Mouse (Mus musculus) right cerebral cortex, postnatal 14 days (tissue): ENCODE results near the gene Epn3.

Experiments
- DNase-seq: peaks from one replicate; pipeline ENCODE4 v3.0.0; 2022

Gene Epn3

DNA sequence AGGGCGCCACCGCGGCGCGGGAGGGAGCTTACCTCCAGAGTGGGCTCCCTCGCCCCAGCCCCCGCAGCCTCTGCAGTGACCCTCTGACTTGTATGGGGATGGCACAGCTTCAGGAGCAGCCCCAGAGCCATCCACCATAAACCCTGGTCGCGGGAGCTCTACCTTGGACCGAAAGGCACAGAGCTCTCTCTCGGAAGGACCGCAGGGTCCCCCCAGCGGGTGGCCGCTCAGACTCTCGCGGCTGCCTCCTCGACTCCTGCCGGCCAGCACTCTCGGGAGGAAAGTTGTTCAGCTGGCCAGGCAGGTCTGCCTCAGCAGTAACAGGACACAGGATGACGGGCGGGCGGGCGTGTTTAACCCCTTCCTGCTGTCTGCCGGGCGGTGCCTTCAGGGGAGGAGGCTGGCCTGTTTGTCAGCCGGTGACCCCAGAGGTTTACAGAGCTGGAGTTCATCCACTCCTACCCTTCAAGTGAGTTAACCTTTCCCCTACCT is at the start of gene Epn3:
Epn3 (minus strand) TSS at position 314 of the 492 bp plus-strand sequence.
- DNase-seq, result no peak

DNA sequence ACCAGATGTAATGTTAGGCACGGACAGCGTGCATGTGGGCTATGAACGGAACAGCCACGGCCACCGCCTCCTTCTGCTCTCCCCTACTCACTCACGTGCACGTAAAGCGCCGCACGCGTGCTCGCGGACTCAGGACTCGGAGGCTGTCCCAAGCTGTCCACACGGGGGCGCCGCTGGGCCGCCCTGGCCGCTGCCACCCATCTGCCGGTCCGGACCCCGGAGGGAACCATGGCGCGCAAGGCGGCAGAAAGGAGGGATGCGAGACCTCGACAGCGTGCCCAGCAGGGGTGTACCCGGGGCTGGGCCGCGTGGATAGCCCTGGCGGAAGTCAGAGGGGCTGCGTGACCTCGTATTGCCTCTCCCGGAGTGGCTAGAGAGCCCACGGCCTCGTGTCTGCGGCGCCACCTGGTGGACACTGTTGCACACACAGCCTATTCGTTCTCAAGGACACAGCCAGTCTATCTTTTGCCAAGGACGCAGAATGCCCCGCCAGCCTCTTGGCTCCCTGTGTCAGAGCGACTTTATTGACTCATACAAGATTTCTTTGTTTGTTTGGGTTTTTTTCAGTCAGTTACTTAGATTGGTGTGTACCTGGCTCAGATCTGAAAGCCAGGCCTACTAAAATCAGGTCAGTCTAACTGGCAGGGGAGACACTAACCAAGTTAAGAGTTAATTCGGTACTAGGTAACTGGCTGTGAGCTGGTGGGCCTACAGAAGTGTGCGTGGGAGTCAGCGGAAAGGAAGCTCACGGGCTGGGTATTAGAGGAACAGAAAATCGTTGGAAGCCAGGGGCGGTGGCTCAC is 49.3 kb upstream of the Epn3 start, which contains the start of gene Rsad1:
Rsad1 (minus strand) TSS at position 368 of the 803 bp plus-strand sequence.
- peak; percentile 96 for DNase-seq

DNA sequence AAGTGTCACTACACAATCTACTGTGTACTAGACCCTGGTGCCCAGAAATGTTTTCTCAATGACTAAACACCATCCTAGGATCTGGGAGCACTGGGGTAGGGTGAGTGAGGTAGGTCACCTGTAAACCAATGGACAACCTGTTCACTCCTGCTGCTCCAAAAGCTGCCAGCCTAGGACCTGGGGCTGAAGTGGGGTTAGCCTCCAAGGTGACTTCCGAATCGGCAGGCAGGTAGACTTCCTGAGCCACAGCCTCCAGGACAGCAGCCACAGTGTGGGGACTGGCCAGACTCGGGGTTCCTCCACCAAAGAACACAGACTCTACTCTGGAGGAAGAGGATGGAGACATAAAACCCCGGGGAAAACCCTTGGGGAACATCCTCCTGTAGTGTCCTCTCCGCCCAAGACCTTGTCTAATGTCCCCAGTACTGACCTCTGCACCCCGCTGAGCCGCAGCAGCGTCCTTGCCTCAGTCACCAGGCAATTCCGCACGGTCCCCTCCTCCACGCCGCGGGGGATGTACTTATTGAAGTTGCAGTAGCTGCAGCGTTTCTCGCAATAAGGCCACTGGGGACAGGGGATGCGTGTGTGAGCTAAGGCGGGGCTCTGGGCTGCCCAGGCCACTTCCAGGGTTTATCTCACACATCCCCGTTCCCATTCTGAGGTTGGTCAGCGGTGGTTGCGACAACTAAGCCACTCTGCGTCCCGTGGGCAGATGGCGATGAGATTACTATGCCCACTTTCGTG is 48.4 kb upstream of the Epn3 start:
- peak; percentile 56 for DNase-seq

DNA sequence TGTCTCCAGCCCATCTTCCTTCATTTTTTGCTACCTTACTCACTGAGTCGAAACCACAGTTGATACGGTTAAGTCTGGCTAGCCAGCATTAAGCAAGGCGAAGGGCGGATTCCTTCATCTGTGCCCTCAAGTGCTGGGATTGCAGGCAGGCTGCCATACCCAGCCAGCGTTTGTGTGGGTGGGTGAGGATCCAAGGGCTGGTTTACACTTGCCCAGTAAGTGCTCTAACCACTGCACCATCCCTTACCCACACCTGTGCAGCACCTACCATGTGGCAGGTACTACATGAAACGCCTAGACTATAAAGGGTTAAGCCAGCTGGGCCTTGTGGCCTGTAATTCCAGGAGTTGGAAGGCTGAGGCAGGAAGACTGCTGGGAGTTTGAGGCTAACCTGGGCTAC is 47.5 kb upstream of the Epn3 start:
- DNase-seq, result no peak

DNA sequence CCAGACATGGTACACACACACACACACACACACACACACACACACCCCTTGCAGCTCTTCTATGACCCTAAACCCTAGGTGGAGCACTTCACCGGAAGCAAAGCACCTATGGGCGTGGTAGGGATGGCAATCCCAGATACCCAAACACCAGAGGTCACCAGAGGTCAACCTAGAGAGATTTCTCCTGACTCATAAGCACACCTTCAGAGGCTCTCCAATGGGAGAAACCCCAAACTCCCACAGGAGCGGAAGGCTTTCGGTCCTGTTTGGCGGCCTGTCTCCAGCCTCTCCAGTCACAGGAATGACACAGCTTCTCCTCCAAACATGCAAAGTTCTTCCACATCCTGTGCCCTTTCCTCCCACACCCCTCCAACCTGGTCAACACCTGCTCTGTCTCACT is 46.6 kb upstream of the Epn3 start:
- DNase-seq, result no peak

DNA sequence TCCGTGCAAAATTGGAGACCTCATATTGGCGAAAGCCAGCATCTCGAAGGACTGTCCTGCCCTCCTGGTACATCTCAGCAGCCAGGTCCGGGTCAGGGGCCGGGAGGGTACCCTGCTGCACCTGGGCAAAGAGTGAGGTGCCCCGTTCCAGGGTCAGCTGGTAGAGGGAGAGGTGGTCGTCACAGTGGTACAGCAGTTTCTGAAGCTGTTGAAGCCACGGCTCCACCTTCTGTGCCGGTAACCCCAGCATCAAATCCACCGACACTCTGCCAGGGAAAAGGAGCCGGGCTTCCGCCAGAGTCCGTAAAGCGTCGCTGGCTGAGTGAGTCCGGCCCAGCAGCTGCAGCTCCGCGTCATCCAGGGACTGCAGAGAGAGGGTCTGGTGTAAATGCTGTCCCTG is 44.6 kb upstream of the Epn3 start:
- no peak for DNase-seq

DNA sequence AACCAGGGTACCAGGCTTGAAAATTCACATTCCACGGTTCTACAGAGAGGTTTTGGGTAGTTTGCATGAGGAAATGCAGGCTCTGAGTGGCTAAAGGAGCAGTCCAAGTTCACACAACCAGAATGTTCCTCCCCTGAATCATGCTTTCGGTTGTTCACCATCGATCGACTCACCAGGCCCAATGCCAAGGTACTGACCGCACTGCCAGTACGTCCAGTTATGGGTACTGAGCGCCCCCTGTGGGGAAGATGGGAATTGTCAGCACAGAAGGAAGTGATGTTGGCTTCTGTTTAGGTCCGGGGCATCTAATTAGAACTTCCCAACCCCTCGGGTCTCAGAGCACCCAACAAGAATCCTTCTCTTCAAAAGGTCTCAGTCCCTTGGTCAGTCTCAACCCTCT is 44.2 kb upstream of the Epn3 start:
- peak; percentile 98 for DNase-seq

DNA sequence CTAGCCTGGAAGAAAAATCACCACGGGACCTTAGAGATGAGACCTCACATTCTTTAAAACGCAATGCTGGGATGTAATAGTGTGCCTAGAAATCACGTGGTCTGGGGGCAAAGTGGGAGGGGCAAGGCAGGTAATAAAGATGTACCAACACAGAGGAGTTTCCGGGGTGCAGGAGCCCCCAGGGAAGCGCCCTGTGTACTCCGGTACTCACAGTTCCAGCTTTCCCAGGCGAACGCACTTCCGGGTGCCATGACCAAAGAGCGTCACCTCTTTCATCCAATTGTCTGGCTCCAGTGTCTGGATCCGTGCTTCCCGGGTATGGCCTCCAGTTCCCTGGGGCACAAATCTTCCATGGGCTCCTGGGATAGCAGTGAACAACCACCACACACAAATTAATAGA is 43.6 kb upstream of the Epn3 start:
- no peak for DNase-seq

DNA sequence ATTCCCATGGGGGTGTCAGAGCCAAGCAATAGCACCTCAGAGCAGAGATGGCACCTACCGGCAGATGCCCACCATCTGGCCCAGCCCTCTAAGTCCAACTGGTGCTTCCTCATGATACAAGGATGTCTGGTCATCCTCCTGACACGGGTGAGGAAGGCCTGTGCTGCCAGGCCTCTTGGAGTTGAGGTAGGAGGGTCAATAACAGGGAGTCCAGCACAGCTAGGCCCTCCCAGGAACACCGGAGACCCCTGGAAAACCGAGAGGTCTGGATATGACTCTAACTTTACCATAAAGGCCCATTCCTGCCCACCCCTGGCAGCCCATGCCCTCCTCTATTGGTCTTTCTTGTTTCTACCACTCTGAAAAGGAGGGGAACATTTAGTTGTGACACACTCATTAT is 42.6 kb upstream of the Epn3 start:
- DNase-seq, result no peak

DNA sequence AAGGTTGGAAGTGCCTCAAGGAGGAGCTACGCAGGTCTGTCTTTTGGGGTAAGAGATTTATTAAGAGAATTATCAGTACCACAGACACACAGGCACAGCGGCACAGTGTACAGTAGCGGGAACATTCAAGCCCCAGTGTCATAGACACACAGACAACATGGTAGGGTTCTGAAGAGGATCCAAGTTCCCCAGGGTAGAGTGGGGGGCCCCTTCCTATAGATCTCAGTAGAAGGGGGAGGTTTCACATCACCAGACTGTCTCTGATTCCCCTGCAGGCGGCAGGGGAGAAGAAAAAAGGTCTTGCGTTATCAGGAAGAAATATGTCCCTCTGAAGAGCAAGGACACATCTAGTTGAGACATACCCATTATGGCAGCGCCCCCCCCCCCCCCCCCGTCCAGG is 40.0 kb upstream of the Epn3 start:
- DNase-seq, result no peak

DNA sequence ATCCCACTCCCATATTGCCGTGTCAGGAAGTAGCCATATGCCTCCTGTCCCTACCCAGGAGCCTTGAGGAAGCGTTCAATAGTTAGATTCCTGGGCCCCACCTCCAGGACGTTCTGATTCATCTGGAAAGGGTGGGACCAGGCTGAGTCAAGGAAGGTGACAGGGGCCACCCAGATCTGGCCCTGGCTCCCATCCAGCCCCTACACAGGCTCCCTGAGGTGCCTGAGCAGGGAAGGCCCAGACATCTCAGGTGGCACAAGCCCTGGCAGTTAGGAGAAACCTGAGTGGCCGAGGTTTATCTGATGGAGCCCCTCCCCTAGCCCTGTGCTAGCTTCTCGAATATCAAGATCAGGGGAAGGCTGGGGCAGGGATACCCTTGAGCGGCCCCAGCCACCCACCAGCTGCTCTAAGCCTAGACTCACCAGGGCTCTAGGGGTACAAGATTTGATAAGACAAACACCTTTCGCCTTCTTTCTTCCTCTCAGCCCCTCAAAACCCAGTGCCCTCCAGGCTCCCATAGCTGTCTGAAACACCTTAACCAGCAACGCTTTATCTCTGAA is 39.0 kb upstream of the Epn3 start:
- DNase-seq, result no peak

DNA sequence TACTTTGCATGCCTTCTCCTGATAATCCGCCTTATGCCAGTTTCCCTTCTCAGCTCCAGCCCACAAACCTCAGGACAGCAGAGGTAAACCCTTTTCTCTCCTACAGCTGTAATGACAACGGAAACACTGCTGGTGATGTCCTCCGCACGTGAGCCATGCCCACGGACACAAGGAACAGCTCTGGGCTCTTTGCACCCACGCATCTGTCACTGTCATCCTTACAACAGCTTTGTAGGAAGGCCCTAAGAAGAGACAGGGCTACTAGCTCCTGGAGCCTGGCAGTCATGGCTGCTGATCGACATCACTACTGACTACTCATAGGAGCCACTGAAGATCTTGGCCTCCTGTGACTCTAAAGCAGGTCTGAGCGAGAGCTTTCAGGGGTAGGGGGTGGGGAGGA is 33.4 kb upstream of the Epn3 start:
- DNase-seq, result no peak

DNA sequence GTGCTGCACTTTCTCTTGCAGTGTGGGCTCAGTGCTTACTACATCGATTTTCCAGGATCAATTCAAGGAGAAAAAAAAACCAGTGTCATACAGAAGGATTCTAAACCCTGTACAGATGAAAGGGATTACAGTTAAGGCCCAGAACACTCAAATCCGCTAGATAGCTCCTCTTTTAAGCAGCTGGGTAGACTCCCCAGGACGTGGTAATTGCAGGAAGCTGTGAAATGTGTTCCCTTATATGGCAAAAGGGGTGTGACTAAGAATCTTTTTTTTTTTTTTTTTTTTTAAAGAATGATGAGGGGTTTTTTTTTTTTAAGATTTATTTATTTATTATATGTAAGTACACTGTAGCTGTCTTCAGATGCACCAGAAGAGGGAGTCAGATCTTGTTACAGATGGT is 29.1 kb upstream of the Epn3 start:
- no peak for DNase-seq

DNA sequence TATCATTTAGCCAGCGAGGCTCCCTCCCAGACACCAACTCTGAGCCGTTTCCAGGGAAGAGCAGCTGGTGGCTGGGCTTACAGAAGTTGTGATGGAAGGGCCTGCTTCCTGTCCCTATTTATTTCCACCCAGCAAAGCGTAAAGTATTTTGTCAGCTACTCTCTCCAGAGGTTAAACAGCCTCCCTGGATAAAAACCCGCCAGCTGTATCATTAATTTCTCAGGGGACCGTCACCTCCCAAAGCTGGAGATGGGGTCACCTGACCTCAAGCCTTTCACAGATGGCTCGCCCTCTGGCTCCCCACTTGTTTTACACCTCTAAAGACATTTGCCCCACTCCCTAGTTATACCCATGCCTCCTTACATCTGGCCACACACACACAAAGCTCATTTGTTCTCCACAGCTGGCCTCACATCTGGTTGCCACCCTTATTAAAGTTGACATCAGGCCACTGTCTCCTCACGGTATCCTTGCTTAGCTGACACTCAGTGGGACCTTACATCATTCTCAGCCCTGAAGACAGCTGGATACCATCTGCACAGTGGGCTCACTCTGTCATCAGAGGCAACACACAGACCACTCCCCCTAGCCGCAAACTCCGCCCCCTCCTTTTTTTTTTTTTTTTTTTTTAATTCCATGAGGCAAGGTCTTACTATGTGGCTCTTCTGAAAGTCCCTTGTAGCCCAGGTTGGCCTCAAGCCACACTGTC is 26.6 kb upstream of the Epn3 start:
- no peak for DNase-seq

DNA sequence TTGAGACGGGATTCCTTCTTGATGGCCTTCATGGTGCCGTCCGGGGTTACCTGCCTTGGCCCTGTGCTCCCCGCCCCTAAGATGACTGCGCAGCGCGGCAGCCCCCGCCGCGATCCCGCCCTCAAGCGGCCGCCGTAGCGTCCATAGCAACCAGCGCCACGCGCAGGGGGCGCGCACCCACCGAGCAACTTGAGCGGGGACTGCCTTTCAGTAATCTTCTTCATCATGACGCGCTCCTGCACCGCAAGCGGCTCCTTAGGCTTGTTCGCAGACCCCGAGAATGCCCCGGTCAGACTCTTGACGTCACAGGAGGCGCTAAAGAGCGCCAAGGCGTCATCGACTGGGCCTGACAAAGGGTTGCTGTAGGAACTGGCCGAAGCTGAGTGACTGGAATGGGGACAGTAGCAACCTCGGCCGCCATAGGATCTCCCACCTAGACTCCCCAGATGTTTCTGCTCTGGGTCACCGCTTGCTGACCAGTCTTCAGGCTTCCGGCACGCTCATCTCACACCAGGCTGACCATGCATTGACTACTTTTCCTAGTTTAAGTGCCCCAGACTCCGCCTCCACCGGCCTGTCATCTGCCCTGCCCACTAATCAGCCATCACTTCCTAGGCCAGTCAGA is 21.6 kb upstream of the Epn3 start, which contains the start of gene Mycbpap:
Mycbpap (minus strand) TSS at position 524 of the 625 bp plus-strand sequence.
- DNase-seq, result peak; percentile 49

DNA sequence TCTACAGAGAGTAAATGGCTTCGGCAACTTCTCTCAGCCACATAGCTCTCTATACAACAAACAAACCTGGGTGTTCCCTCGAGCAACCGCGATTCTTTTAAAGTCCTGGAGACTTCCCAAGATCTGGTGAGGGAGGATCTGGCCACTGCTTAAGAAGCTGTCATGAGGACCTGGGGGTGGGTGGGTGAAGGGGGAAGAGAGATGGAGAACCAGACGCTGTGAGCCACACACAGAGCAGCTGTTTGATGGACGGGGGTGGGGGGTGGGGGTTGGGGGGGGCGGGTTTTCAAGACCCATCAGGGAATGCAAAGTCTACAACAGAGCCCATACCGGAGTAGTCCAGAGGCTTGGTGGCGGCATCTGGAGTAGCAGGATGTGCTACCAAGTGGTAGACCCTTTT is 13.7 kb upstream of the Epn3 start:
- DNase-seq, result no peak

DNA sequence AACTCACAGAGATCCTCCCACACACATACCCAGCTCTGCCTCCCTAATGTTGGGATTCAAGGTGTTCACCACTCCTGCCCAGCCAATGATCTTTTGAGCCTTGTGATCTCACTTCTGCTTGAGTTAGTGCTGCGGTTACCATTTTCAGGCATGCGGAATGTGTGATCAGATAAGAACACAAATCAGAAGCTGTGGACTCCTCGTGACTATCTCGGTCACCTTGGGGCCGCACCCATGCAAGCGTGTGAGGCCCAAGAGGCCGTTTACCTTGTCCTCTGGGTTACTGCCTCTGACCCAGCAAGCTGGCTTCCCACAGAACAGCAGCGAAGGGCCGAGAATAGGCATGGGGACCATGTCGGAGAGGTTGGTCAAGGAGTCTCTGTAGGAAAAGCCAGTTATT is 9.2 kb upstream of the Epn3 start:
- DNase-seq, result no peak

DNA sequence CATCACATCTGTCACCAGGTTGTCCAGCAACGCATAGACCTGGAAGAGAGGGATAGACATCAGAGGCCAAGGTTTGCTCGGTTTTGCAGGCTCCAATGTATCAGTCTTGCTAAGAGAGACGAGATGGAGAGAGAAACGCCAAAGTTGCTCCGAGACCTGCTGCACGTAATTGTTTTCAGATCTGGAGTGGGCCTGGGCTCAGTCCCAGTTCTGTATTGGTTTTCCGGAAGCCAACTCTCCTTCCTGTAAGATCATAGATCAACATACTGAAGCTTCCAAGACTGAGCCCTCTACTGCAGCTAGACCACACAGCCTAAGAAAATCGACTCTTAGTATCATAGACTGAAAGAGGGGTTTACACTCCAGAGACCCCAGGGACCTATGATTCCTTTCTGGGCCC is 1.7 kb upstream of the Epn3 start:
- no peak for DNase-seq

DNA sequence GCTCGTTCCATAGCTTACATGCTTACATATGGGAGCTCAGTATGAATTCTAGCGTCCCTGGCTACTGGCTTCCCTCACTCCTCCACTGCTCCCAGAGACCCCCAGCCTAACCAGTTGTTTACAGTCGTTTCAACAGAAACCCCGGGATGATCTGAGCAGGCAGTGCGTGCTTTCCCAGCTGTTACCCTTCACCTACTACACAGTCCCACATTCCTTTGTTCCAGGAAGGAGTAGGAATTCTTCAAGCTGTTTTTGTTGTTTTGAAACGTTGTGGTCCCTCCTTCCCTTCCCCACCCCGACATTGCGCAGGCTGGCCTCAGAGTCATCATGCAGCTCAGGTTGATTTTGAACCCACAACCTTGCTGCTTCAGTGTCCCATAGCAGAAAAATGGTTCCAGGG is 588 bp upstream of the Epn3 start:
- no peak for DNase-seq

DNA sequence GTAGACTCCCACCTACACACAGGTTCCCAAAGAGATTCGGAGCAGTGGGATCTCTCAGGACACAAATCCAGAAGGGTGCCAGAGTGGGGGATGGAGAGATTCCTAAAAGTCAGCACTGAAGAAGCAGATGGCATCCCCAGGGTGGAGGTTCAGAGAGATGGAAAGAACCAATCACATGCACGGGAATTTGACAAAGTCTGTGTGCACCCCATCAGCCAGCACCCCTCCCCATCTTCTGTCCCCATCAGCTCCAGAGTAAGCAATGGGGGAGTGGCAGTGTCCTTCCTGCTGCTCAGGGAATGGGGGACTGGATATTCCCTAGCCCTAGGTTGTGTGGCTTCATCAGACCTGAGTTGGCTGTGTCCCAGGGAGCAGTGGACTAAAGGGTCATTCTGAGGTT is 739 bp downstream of the Epn3 start:
- no peak for DNase-seq

DNA sequence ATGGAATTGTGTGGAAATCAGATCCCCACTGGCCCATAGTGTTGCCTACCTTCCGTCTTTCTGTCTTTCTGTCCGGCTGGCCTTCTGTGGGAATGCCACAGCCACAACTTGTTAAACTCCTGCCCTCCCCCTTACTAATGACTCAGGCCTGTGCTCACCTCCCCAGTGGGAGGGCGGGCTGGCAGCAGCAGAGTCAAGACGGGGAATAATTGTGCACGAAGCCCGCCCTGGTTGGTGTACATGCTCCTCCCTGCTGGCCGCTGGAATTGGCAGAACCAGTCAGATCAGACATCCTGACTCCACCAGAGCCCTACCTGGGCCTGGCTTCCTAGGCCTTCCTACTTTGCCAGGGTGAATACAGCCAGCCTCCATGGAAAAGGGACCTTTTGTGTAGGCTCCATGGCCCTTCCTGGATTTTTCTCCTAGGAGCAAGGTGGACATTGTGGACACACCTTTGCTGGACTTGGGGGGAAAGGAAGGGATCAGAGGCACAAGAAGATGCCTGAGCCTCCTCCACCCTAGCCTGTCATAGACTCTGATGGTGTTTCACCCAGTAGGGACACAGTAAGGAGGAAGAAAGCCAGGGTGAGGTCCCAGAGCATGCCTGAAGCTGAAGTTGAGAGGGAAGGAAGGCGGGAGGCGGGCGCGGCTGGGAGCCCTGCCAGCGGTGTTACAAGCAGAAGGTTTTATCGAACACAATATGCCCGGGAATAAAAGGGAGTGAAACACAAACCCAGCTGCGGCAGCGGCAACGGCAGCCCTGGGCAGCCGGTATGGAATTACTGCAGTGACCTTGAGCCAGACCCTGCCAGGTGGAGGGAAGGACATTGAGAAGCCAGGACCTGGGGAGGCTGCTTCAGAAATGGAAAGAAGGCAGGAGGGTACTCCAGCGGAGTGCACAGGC is 1.4 kb downstream of the Epn3 start:
- peak; percentile 75 for DNase-seq

DNA sequence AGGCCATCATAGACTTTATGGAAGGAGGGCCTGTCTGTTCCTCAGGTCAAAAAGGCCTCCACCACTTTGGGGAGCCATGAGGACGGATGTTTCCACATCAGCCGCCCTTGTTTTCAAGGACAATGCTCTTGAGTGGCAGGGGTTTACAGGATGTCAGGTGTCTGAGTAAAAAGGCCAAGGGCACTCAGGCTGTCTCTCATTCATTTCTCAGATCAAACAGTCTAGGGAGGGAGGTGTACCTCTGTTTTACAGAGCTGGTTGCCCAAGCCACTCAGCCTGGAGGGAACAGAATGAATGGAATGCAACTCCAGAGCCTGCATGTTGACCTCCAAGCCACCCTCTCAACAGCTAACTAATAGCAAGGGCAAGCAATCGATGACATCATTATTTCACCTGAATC is 4.4 kb downstream of the Epn3 start:
- DNase-seq, result no peak
